16 mouse cellular contexts compared by ENCODE assay signal in the genomic region with DNA sequence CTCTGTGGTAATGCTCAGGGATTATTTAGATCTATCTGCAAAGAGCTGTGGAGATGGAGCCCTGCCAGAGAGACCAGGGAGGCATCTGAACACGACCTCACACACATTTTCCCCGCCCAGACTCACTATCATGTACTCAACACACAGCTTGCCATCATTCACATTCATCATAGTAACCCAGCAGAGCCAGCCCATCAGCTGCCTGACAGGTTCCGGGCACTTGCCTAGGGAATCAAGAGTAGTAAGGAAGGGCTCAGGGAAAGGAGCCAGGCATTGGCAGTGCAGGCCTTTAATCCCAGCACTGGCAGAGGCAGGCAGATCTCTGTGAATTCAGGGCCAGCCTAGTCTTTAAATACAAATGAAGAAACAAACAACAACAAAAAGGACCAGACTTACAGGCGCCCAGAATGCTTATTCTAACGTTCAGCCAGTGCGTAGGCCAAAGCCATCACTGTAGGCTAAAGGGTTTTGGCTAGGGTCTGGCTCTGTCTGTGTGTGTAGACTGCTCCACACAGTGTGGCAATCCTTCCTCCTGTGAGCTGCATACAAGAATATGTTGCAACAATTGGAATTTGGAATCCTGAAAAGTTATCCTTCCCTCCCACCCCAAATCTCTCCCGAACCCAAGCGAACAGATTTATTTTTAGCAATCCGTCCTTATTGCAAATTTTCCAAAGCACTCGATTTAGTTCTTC. TPM values are rescaled to one million over a fixed set of nuclear protein-coding genes. Genes with fewer than 3 reads are reported as not detected.
"Had no signal": no experiment of that assay in that cellular context is flagged by ENCODE, and none has a peak within 500 bp of the region (broad histone marks: within the 10 kb centered on the region; RNA-seq: fewer than 3 reads in every experiment).

No protein-coding gene starts in this region.

- H3K4me3 ChIP-seq: layer of hippocampus, adult 2 months; limb, embryonic 10.5 days; midbrain, embryonic 15.5 days; neural tube, embryonic 12.5 days had no signal

- H3K27me3 ChIP-seq: midbrain, embryonic 15.5 days; neural tube, embryonic 12.5 days had no signal

- H3K4me2 ChIP-seq: lung, embryonic 14.5 days; midbrain, embryonic 15.5 days; neural tube, embryonic 12.5 days had no signal

- H3K27ac ChIP-seq: kidney, postnatal 0 days; layer of hippocampus, adult 2 months; limb, embryonic 10.5 days; liver, embryonic 14.5 days; midbrain, embryonic 15.5 days; neural tube, embryonic 12.5 days had no signal

- H3K36me3 ChIP-seq: limb, embryonic 10.5 days; midbrain, embryonic 15.5 days; neural tube, embryonic 12.5 days had no signal

- H3K9ac ChIP-seq: liver, embryonic 14.5 days; lung, embryonic 14.5 days; midbrain, embryonic 15.5 days; neural tube, embryonic 12.5 days had no signal

- H3K9me3 ChIP-seq: limb, embryonic 10.5 days; midbrain, embryonic 15.5 days; neural tube, embryonic 12.5 days had no signal

- H3K4me1 ChIP-seq: limb, embryonic 10.5 days; midbrain, embryonic 15.5 days; neural tube, embryonic 12.5 days had no signal

- DNase-seq: kidney, adult 11 months; kidney, adult 9 months; kidney, postnatal 4 days; lung, embryonic 14.5 days; retina, postnatal 1 day; right cerebral cortex, postnatal 4 days; spleen, adult 18-20 months; thymus, adult 18-20 months; thymus, postnatal 14 days had no signal

- ATAC-seq: midbrain, embryonic 15.5 days had no signal

RNA-seq across cellular contexts. Expression of gene Lhx2, which starts 48.6 kb away (rescaled TPM):
- polyA plus RNA-seq: stomach, embryonic 14.5 days had no signal
